Mouse (Mus musculus) liver, embryonic 15.5 days (tissue): Measurements from ENCODE around the gene Nmnat2. TPM values are rescaled to one million over a fixed set of nuclear protein-coding genes. Genes with fewer than 3 reads are reported as not detected.

Experiments used
- ATAC-seq: fragments of 200-750 bp; cut with Nextera tagmentation; 2 replicates; pipeline ENCODE4 v1.8.0; 2017; ENCODE audit warnings: moderate number of reproducible peaks, mild to moderate bottlenecking, moderate library complexity; ENCODE audit not compliant: insufficient read depth
- H3K27ac ChIP-seq: fragments of 300-500 bp; sonication (generic); replicated peaks from 2 replicates; pipeline ENCODE4 v1.5.1; 2015; ENCODE audit warnings: mild to moderate bottlenecking, inconsistent platforms
- H3K27me3 ChIP-seq: fragments of 300-500 bp; sonication (generic); 2 replicates; pipeline ENCODE4 v1.6.1; 2015; ENCODE audit warnings: mild to moderate bottlenecking, inconsistent platforms
- H3K36me3 ChIP-seq: fragments of 300-500 bp; sonication (generic); replicated peaks from 2 replicates; pipeline ENCODE4 v1.6.1; 2015; ENCODE audit warnings: moderate library complexity, mild to moderate bottlenecking, inconsistent platforms
- H3K4me1 ChIP-seq: fragments of 300-500 bp; sonication (generic); replicated peaks from 2 replicates; pipeline ENCODE4 v1.6.1; 2015; ENCODE audit warnings: inconsistent platforms
- H3K4me2 ChIP-seq: fragments of 300-500 bp; sonication (generic); 2 replicates; pipeline ENCODE4 v1.6.1; 2015; ENCODE audit warnings: moderate library complexity, mild to moderate bottlenecking, inconsistent platforms
- H3K4me3 ChIP-seq: fragments of 300-500 bp; sonication (generic); replicated peaks from 2 replicates; pipeline ENCODE4 v1.5.1; 2015; ENCODE audit warnings: mild to moderate bottlenecking, inconsistent platforms
- H3K9ac ChIP-seq: fragments of 300-500 bp; sonication (generic); 2 replicates; pipeline ENCODE4 v1.6.1; 2015; ENCODE audit warnings: moderate library complexity, mild to moderate bottlenecking, inconsistent platforms
- H3K9me3 ChIP-seq: fragments of 300-500 bp; sonication (generic); replicated peaks from 2 replicates; pipeline ENCODE4 v1.6.1; 2016; ENCODE audit warnings: inconsistent platforms
- WGBS: fragments of 180-500 bp; shearing (Covaris S2); methylation state at CpG from one replicate; pipeline ENCODE4 v1.1.7; 2015; ENCODE audit warnings: mixed read lengths; ENCODE audit not compliant: insufficient replicate concordance; 5-methylcytosine and 5-hydroxymethylcytosine counted together
- polyA plus RNA-seq: library from polyadenylated mRNA; unstranded; fragments of >200 nt; fragmentation: Nextera tagmentation; extraction: Ambion mirVana; gene quantifications from 2 replicates; pipeline ENCODE4 v1.2.1, GENCODE M21; 2015

Gene Nmnat2
- polyA plus RNA-seq, 1 experiment from 2014 or later = 0.05 TPM

DNA sequence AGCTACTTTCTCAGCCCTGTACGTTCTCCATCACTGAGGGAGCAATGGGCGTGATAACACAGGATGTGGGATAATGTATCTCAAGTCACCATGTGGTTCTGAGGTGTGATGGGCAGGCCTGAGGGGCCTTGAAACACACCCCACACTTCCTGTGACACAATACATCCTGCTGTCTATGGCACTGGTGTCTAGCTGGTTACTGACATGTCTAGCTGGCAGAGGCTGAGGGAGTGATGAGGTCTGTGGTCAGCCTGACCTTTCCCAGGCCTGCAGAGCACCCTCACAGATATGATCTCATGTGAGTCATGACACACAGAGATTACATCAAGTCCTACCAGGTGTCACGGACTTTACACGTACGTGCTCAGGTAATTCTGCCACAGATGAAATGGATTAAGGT lies 130.4 kb downstream of the Nmnat2 start:
- ATAC-seq = no peak
- H3K27ac ChIP-seq = no peak overlapping the region
- H3K4me3 ChIP-seq = no peak overlapping the region
- no peaks in the 10 kb centered on the region for H3K4me1 ChIP-seq
- no peak overlapping the region for H3K4me2 ChIP-seq
- H3K9me3 ChIP-seq = no peaks in the 10 kb centered on the region
- H3K36me3 ChIP-seq = no peaks in the 10 kb centered on the region
- no peaks in the 10 kb centered on the region for H3K27me3 ChIP-seq
- WGBS = 21% methylated on average over 5 of the region's 5 CpGs
- H3K9ac ChIP-seq = no peak overlapping the region

DNA sequence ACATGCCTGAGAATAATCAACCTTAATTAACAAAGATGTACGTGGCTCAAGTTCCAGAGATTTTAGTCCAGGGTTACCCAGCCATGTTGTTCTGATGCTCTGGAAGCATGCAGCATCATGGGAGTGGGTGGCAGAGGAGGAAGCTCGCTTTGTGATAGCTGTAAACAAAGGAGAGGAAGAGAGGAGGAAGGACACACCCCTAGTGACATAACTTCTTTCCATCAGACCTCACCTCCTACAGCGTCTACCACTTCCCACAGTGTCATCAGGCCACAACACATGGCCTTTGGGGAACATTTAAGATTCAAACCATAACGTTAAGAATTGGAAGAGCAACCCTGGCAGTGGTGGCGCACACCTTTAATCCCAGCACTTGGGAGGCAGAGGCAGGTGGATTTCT lies 133.0 kb downstream of the Nmnat2 start:
- no peak overlapping the region for H3K4me2 ChIP-seq
- H3K9ac ChIP-seq = no peak overlapping the region
- no peak for ATAC-seq
- no peak overlapping the region for H3K27ac ChIP-seq
- no peak overlapping the region for H3K4me3 ChIP-seq
- H3K27me3 ChIP-seq = no peaks in the 10 kb centered on the region
- H3K4me1 ChIP-seq = no peaks in the 10 kb centered on the region
- no peaks in the 10 kb centered on the region for H3K36me3 ChIP-seq
- WGBS = 42% methylated on average over 5 of the region's 5 CpGs
- no peaks in the 10 kb centered on the region for H3K9me3 ChIP-seq

DNA sequence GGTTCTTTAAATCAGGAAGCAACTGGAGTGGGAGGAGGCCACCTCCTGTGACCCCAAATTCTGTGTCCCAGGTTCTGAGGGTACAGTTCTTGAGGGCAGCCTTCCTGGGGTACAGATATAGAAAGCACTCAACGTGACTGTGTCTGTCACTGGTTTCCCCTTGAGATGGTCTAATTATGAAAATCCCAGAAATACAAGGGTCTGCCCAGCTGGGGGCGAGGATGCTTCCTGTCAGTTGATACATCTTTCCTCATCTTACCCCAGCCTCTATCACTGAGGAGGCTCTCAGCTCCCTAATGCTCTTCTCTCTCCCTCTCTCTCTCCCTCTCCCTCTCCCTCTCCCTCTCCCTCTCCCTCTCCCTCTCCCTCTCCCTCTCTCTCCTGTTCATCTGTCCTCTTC lies 135.3 kb downstream of the Nmnat2 start:
- no peaks in the 10 kb centered on the region for H3K9me3 ChIP-seq
- no peak overlapping the region for H3K9ac ChIP-seq
- H3K4me1 ChIP-seq = no peaks in the 10 kb centered on the region
- peaks cover 3% of the 10 kb centered on the region for H3K27me3 ChIP-seq
- 51% methylated on average over 2 of the region's 2 CpGs for WGBS
- no peak overlapping the region for H3K4me3 ChIP-seq
- no peak overlapping the region for H3K27ac ChIP-seq
- ATAC-seq = no peak
- no peak overlapping the region for H3K4me2 ChIP-seq
- H3K36me3 ChIP-seq = no peaks in the 10 kb centered on the region

DNA sequence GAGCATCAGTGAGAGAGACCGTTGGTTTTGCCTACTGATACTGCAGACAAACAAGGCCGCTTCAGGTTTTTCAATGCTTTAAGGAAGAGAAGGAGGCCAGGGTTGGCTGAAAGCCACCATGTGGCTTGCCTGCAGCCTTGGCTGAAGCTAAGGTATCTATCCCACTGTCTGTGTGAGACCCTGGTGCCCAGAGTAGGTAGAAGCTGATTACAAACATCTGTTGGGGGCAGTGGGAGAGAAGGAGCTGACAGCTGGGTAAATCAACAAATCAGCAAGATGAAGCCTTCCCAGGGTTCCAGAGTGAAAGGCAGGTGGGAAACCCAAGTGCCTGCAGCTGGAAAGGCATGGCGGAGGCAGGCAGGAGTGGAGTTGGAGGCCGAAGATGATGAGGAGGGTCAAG lies 136.0 kb downstream of the Nmnat2 start:
- no peak overlapping the region for H3K4me2 ChIP-seq
- peaks cover 5% of the 10 kb centered on the region for H3K27me3 ChIP-seq
- 60% methylated on average over 4 of the region's 4 CpGs for WGBS
- H3K9ac ChIP-seq = no peak overlapping the region
- ATAC-seq = no peak
- no peaks in the 10 kb centered on the region for H3K4me1 ChIP-seq
- H3K9me3 ChIP-seq = no peaks in the 10 kb centered on the region
- no peaks in the 10 kb centered on the region for H3K36me3 ChIP-seq
- H3K4me3 ChIP-seq = no peak overlapping the region
- no peak overlapping the region for H3K27ac ChIP-seq

DNA sequence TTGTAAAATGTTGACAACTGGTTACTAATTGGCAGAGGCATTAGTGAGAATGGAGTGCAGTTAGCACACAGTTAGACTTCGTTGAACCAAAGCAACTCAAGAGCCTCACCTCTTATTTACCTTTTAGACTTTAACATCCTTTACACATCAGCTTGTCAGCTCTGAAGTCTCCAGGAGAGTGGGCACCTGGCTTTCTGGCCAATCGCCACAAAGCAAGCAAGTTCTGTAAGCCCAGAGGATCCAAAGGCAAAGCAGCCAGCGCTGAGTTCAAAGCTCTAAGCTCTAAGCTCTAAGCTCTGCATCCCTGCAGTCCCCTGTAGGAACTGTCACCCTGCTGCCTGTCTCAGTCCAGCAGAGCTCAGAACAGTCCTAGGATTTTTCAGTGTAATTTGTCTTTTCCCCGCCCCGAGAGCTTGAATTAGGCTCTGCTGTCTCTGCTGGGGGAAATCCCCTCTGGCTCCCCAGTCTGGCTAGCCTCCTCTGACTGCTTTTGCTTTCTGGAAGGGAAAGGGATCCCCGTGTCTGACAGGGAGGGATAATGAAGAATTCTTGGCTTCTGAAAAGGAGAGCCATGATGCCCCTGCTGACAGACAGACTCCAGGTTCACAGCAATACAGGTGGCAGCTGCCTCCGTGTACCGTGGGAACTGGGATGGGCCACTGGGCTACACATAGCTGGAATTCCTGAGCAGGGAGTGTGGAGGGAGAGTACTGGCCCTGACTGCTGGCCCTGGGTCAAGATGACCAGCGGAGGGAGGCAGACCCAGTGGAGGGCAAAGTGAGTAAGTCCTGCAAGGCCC lies 136.8 kb downstream of the Nmnat2 start:
- H3K27me3 ChIP-seq = peaks cover 13% of the 10 kb centered on the region
- no peak overlapping the region for H3K4me2 ChIP-seq
- no peak overlapping the region for H3K4me3 ChIP-seq
- H3K9ac ChIP-seq = no peak overlapping the region
- no peaks in the 10 kb centered on the region for H3K4me1 ChIP-seq
- no peak overlapping the region for H3K27ac ChIP-seq
- no peaks in the 10 kb centered on the region for H3K36me3 ChIP-seq
- ATAC-seq = no peak
- WGBS = 40% methylated on average over 9 of the region's 9 CpGs
- no peaks in the 10 kb centered on the region for H3K9me3 ChIP-seq

DNA sequence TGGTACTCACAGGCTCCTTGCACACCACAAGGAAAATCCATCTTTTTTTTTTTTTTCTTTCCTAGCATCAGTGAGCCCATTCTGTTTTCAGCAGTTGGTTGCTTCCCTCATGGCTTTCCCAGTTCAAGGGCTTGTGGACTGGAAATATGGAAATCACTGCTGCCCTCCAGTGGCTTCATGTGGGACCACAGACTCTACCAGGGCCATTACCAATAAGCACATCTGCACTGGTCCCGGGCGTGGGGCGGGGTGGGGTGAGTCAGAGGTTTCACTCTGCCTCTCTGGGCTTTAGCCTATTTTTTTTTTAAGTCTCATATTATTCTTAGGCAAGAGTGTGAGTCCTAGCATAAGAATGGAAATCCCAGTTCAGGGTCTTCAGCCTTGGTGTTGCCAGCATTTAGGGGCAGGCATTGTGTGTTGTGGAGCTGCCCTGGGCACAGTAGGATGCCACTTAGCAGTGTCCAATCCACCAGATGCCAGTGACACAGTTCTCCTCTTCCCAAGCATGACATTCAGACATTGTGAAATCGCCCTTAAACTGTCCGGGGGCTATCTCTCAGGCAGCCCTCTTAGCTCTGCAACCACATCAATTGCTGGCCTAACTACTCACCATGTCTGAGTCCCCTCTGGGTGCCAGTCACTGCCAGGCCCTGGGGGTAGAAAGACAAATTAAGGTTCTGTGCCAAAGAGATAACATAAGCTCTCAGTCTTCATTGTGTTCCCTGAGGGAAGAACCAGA lies 137.6 kb downstream of the Nmnat2 start:
- 36% methylated on average over 5 of the region's 5 CpGs for WGBS
- Histone ChIP-seq H3K27me3 (peaks cover 15% of the 10 kb centered on the region), H3K4me2 (no peak overlapping the region), H3K4me1 (no peaks in the 10 kb centered on the region), H3K9ac (no peak overlapping the region), H3K4me3 (no peak overlapping the region), H3K27ac (no peak overlapping the region), H3K36me3 (no peaks in the 10 kb centered on the region), H3K9me3 (no peaks in the 10 kb centered on the region)
- no peak for ATAC-seq

DNA sequence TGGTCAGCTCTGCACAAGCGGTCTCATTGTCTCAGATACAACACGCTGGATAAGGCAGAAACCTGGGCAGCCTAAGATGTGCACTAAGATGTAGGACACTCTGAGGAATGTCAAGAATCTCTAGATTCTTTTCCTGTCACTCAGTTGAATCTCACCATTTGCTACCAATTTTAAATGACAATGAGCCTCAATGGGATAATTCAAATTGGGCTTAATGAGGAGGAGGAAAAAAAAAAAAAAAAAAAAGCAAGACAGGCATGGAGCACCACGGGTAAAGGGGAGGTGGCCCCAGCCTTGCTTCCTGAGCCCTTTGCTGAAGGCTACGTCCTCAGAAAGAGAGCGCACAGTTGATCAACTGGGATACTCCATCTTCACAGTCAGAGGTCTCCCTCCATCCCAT lies 138.4 kb downstream of the Nmnat2 start:
- Histone ChIP-seq H3K27me3 (peaks cover 15% of the 10 kb centered on the region), H3K9ac (no peak overlapping the region), H3K4me1 (no peaks in the 10 kb centered on the region), H3K27ac (no peak overlapping the region), H3K36me3 (no peaks in the 10 kb centered on the region), H3K9me3 (no peaks in the 10 kb centered on the region), H3K4me2 (no peak overlapping the region), H3K4me3 (no peak overlapping the region)
- 52% methylated on average over 5 of the region's 5 CpGs for whole genome bisulfite sequencing
- no peak for ATAC-seq

DNA sequence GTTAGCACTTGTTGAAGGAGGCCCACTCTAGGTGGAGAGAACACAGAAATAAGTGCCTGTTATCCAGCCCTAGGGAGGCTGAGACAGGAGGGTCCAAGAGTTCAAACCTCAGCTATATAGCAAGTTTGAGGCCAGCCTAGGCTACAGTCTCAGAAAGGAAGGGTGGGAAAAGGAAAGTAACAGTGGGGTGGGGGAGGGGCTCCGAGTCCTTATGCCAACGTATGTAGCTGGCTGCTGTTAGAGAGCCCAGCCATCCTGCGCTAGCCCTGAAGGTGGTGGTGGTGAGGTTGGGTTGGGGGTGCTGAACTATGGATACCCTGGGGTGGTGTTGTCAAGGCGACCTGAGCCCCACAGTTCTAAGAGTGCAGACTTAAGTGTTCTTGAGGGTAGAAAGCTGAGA lies 138.8 kb downstream of the Nmnat2 start:
- no peak overlapping the region for H3K27ac ChIP-seq
- H3K9me3 ChIP-seq = no peaks in the 10 kb centered on the region
- peaks cover 15% of the 10 kb centered on the region for H3K27me3 ChIP-seq
- no peaks in the 10 kb centered on the region for H3K36me3 ChIP-seq
- no peaks in the 10 kb centered on the region for H3K4me1 ChIP-seq
- no peak for ATAC-seq
- no peak overlapping the region for H3K9ac ChIP-seq
- H3K4me2 ChIP-seq = no peak overlapping the region
- WGBS = 39% methylated on average over 4 of the region's 4 CpGs
- no peak overlapping the region for H3K4me3 ChIP-seq

DNA sequence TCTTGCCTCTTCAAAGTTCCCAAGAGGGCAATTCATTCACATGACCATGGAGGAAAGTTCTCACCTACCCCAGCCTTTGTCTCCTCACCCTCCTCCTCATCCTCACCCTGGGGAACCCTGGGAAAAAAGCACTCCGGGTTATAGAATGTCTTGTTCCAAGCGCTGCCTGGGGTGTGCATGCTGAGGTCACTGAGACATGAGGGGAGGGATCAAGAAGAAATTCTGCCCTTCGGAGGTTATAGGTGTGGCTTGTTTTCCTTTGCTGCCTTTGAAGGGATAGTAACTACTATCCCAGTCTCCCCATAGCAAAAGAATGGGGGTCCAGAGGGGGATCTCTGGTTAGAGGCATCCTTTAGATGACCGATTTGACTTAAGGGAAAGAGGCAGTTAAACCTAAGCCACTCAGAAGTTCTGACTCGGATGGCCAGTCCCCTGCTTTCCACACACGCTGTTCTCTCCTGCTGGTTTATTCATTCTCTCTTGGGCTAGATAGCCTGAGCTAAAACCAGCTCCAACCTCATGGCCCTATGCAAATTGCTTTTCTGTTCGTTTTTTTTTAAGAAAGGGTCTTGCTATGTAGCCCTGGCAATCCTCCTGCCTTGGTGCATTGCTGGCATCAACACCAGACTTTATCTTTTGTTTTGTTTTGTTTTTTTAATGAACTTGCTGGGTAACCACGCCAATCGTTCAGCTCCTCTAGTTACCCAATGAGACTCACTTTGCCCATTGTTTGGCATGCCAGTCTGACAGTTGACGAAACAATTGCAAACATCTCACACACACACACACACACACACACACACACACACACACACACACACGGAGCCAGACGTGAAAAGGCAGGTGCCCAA lies 139.7 kb downstream of the Nmnat2 start:
- Histone ChIP-seq H3K36me3 (no peaks in the 10 kb centered on the region), H3K9me3 (no peaks in the 10 kb centered on the region), H3K4me2 (no peak overlapping the region), H3K4me3 (no peak overlapping the region), H3K9ac (no peak overlapping the region), H3K27me3 (peaks cover 15% of the 10 kb centered on the region), H3K4me1 (no peaks in the 10 kb centered on the region), H3K27ac (no peak overlapping the region)
- no peak for ATAC-seq
- WGBS = 33% methylated on average over 12 of the region's 12 CpGs

DNA sequence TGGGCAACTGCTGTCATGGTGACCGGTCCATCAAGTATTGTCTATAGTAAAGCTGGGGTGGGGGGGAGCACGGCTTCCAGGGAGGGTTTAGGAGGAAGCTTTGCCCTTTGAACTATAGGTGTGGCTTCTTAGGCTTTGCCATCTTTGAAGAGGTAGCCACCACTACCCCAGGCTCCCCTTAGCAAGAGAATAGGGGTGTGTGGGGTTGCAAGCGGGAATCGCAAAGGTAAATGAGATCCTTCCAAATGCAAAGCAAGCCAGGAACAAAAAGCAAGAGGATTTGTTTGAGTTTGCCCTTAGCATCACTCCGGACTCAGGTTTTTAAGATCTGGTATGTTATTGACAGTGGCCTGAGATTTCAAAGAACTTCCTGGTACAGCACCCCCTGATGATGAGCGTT lies 140.5 kb downstream of the Nmnat2 start:
- H3K4me2 ChIP-seq = no peak overlapping the region
- 54% methylated on average over 6 of the region's 6 CpGs for WGBS
- ATAC-seq = no peak
- H3K9me3 ChIP-seq = no peaks in the 10 kb centered on the region
- no peaks in the 10 kb centered on the region for H3K4me1 ChIP-seq
- no peak overlapping the region for H3K27ac ChIP-seq
- no peak overlapping the region for H3K9ac ChIP-seq
- H3K36me3 ChIP-seq = no peaks in the 10 kb centered on the region
- H3K4me3 ChIP-seq = no peak overlapping the region
- H3K27me3 ChIP-seq = peaks cover 15% of the 10 kb centered on the region
